Mouse (Mus musculus): ENCODE results near the gene Tldc2. TPM values are rescaled to one million over a fixed set of nuclear protein-coding genes. Genes with fewer than 3 reads are reported as not detected.

The Tldc2 gene
- polyA plus RNA-seq, 1 experiment = not detected

DNA sequence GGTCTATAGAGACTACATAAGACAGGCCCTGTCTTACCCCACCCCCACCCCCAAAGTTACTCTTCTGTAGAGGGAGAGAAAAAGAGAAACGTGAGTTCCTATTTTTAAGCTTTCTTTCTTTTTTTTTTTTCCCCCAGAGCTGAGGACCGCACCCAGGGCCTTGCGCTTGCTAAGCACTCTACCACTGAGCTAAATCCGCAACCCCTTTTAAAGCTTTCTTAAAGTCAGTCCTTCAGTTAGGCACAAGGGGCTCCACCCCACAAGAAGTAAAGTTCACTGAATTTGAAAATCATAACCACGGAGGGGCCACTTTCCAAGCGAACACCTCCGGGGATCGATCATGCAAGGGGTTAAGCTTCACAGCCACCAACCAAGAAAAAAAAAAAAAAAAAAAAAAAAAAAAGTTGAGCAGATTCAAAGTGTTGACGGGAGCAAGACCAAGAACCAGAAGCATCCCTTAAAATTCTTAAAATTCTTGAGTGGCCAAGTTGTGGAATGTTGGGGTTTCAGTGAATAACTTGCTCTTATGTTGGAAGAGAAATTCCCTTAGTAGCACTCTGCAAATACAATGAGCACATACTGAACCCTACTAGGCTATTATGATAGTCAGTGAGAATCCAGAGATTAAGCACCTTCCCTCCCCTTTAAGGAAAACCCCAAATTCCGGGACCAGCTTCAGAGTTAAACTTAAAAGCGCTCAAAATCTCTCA lies 47.1 kb downstream of the Tldc2 start:
- Histone ChIP-seq H3K36me3 (ENCODE audit: control insufficient read depth, insufficient read depth, low read length) (no peaks in the 10 kb centered on the region), H3K27ac (ENCODE audit: control insufficient read depth, insufficient read depth, low read length) (peak overlapping the region; percentile 32; the same call in 1 of the 2 replicates), H3K27me3 (ENCODE audit: control insufficient read depth, insufficient read depth, low read length) (no peaks in the 10 kb centered on the region; the same call in 1 of the 2 replicates), H3K4me1 (replicated peaks; ENCODE audit: control insufficient read depth, insufficient read depth, low read length) (peaks cover 5% of the 10 kb centered on the region), H3K4me3 (ENCODE audit: control insufficient read depth, insufficient read depth, low read length) (peak overlapping the region; percentile 44)
- WGBS = 3% methylated on average over 11 of the region's 11 CpGs
- DNase-seq = no peak
- no peak for TF ChIP-seq POLR2A (IDR thresholded peaks at IDR 0.05; ENCODE audit: control insufficient read depth, extremely low read depth, insufficient read depth, low read length, poor library complexity)
- no peak for TF ChIP-seq CTCF (IDR thresholded peaks at IDR 0.05; ENCODE audit: borderline replicate concordance, control insufficient read depth, extremely low read depth, insufficient read depth, low read length, poor library complexity)

DNA sequence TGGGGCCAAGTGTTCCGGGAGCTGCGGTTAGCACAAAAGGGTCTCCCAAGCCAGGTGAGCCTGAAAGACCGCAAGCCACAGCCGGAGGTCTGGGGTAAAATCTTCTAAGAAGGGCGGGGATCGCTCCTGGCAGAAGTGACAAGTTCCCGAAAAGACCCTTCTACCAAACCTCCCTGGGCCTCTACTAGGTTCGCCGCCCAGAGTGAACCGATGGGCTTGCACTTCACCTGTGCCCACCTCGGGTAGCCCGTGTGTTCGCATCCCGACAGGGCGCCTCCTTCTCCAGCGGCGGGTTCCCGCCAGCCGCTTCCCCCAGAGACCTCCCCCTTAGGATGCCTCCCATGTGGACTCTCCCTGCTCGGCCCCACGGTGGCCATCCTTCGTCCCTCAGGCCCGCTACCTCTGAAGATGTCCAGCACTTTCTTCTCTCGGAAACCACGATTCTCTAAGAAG lies 47.6 kb downstream of the Tldc2 start:
- DNase-seq = peak; percentile 31
- under 1% methylated on average over 25 of the region's 25 CpGs for WGBS
- TF ChIP-seq CTCF (IDR thresholded peaks at IDR 0.05; ENCODE audit: borderline replicate concordance, control insufficient read depth, extremely low read depth, insufficient read depth, low read length, poor library complexity) (no peak), POLR2A (IDR thresholded peaks at IDR 0.05; ENCODE audit: control insufficient read depth, extremely low read depth, insufficient read depth, low read length, poor library complexity) (no peak)

DNA sequence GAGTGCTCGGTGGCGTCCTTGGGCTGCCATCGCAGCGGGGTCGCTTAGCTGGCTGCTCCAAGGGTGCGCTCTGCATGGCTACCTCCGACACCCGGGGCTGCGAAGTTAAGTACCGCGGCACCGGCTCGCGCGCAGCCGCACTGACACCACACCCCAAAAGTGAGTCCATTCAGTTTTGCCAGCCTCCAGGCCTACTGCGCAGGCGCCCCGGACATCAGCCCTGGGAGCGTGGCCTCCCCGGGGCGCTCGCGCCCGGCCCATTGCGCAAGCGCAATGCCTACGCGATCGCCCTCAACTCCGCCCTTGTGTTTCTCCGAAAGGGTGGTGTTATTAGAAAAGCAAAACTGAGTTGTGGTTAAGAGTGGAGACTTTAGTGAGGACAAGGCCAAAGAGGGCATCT lies 48.2 kb downstream of the Tldc2 start, which contains the start of gene Samhd1:
Gene Samhd1, minus strand, starts transcription at position 252 of the 400 bp plus-strand sequence.
- peak within 1 kb of the TSS; percentile 32; the same call in 1 of the 2 replicates for H3K27ac ChIP-seq (ENCODE audit: control insufficient read depth, insufficient read depth, low read length)
- under 1% methylated on average over 32 of the region's 32 CpGs for WGBS
- DNase-seq = peak; percentile 66
- peaks cover 5% of the 10 kb centered on the region for H3K4me1 ChIP-seq (replicated peaks; ENCODE audit: control insufficient read depth, insufficient read depth, low read length)
- H3K27me3 ChIP-seq (ENCODE audit: control insufficient read depth, insufficient read depth, low read length) = no peaks in the 10 kb centered on the region; the same call in 1 of the 2 replicates
- TF ChIP-seq POLR2A (IDR thresholded peaks at IDR 0.05; ENCODE audit: control insufficient read depth, extremely low read depth, insufficient read depth, low read length, poor library complexity) (0 out of 2 replicates have a peak, but pooled peaks have one; percentile 26), CTCF (IDR thresholded peaks at IDR 0.05; ENCODE audit: borderline replicate concordance, control insufficient read depth, extremely low read depth, insufficient read depth, low read length, poor library complexity) (no peak)
- H3K36me3 ChIP-seq (ENCODE audit: control insufficient read depth, insufficient read depth, low read length) = no peaks in the 10 kb centered on the region
- H3K4me3 ChIP-seq (ENCODE audit: control insufficient read depth, insufficient read depth, low read length) = peak within 1 kb of the TSS; percentile 44

More for the DNA sequence above, 47.6 kb downstream of the Tldc2 start:
- peak overlapping the region; percentile 32; the same call in 1 of the 2 replicates for H3K27ac ChIP-seq (ENCODE audit: control insufficient read depth, insufficient read depth, low read length)
- no peaks in the 10 kb centered on the region; the same call in 1 of the 2 replicates for H3K27me3 ChIP-seq (ENCODE audit: control insufficient read depth, insufficient read depth, low read length)
- H3K4me1 ChIP-seq (replicated peaks; ENCODE audit: control insufficient read depth, insufficient read depth, low read length) = peaks cover 5% of the 10 kb centered on the region
- H3K36me3 ChIP-seq (ENCODE audit: control insufficient read depth, insufficient read depth, low read length) = no peaks in the 10 kb centered on the region
- peak overlapping the region; percentile 44 for H3K4me3 ChIP-seq (ENCODE audit: control insufficient read depth, insufficient read depth, low read length)

DNA sequence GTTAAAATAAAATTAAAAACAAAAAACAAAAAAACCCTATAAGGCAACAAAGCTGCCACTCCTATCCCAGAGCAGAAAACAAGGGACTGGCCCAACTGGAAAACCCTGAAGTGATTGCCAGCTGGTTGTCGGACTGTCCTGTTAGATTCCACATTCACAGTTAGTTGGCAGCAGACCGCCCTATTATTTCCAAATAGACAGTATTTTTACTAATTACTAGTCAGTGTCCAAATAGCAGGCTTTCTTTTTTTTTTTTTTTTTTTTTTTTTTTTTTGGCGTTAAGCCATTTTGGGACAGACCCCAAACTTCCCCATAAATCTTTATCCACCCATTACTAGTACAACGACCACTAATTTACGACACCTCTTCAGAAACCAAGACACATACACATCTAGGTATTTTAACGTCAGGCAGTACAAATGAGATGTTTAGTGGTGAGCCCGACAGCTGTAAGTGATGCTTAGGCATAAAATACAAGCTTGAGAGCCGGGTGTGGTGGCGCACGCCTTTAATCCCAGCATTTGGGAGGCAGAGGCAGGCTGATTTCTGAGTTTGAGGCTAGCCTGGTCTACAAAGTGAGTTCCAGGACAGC lies 48.8 kb downstream of the Tldc2 start:
- Histone ChIP-seq H3K4me1 (replicated peaks; ENCODE audit: control insufficient read depth, insufficient read depth, low read length) (peaks cover 5% of the 10 kb centered on the region), H3K4me3 (ENCODE audit: control insufficient read depth, insufficient read depth, low read length) (no peak overlapping the region)
- WGBS = 82% methylated on average over 10 of the region's 10 CpGs

DNA sequence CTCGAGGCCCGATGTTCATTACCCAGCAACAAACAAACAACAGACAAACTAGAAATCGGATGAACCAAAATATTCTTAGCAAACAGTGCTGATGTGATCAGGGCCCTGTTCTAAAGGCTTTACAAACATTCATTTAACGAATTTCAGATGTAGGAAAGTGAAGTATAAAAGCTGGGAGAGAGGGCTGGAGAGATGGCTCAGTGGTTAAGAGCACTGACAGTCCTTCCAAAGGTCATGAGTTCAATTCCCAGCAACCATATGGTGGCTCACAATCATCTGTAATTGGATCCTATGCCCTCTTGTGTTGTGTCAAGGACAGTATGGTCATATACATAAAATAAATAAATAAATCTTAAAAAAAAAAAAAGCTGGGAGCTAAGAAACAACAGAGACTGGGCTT lies 49.3 kb downstream of the Tldc2 start:
- H3K27ac ChIP-seq (ENCODE audit: control insufficient read depth, insufficient read depth, low read length) = no peak overlapping the region
- H3K27me3 ChIP-seq (ENCODE audit: control insufficient read depth, insufficient read depth, low read length) = no peaks in the 10 kb centered on the region; the same call in 1 of the 2 replicates
- no peak overlapping the region for H3K4me3 ChIP-seq (ENCODE audit: control insufficient read depth, insufficient read depth, low read length)
- H3K36me3 ChIP-seq (ENCODE audit: control insufficient read depth, insufficient read depth, low read length) = no peaks in the 10 kb centered on the region
- no peak for TF ChIP-seq CTCF (IDR thresholded peaks at IDR 0.05; ENCODE audit: borderline replicate concordance, control insufficient read depth, extremely low read depth, insufficient read depth, low read length, poor library complexity)
- no peak for TF ChIP-seq POLR2A (IDR thresholded peaks at IDR 0.05; ENCODE audit: control insufficient read depth, extremely low read depth, insufficient read depth, low read length, poor library complexity)
- H3K4me1 ChIP-seq (replicated peaks; ENCODE audit: control insufficient read depth, insufficient read depth, low read length) = peaks cover 3% of the 10 kb centered on the region; the same call in 1 of the 2 replicates
- 94% methylated on average over 4 of the region's 4 CpGs for WGBS
- DNase-seq = no peak

More for the DNA sequence above, 48.8 kb downstream of the Tldc2 start:
- no peaks in the 10 kb centered on the region; the same call in 1 of the 2 replicates for H3K27me3 ChIP-seq (ENCODE audit: control insufficient read depth, insufficient read depth, low read length)
- H3K27ac ChIP-seq (ENCODE audit: control insufficient read depth, insufficient read depth, low read length) = no peak overlapping the region
- H3K36me3 ChIP-seq (ENCODE audit: control insufficient read depth, insufficient read depth, low read length) = no peaks in the 10 kb centered on the region
- no peak for TF ChIP-seq POLR2A (IDR thresholded peaks at IDR 0.05; ENCODE audit: control insufficient read depth, extremely low read depth, insufficient read depth, low read length, poor library complexity)
- no peak for TF ChIP-seq CTCF (IDR thresholded peaks at IDR 0.05; ENCODE audit: borderline replicate concordance, control insufficient read depth, extremely low read depth, insufficient read depth, low read length, poor library complexity)
- DNase-seq = no peak

DNA sequence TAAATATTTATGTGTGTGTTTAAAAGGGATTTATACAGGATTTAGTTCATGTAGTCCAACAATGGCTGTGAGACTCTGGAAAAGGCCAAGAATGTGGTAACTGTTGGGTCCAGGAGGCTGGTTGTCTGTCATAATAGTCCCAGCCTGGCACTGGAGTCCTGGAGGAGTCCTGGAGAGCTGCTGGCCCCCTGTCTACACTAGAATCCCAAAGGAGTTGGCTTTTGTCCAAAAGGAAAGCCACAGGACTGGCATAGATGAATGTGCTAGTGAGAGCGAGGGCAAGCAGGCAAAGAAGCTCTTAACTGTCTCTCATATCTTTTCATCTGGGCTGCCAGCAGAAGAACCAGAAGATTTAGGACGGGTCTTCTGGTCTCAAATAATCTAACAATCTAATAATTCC lies 49.8 kb downstream of the Tldc2 start:
- Histone ChIP-seq H3K4me3 (ENCODE audit: control insufficient read depth, insufficient read depth, low read length) (no peak overlapping the region), H3K36me3 (ENCODE audit: control insufficient read depth, insufficient read depth, low read length) (no peaks in the 10 kb centered on the region), H3K27ac (ENCODE audit: control insufficient read depth, insufficient read depth, low read length) (no peak overlapping the region), H3K27me3 (ENCODE audit: control insufficient read depth, insufficient read depth, low read length) (no peaks in the 10 kb centered on the region; the same call in 1 of the 2 replicates), H3K4me1 (replicated peaks; ENCODE audit: control insufficient read depth, insufficient read depth, low read length) (peaks cover 3% of the 10 kb centered on the region; the same call in 1 of the 2 replicates)
- TF ChIP-seq POLR2A (IDR thresholded peaks at IDR 0.05; ENCODE audit: control insufficient read depth, extremely low read depth, insufficient read depth, low read length, poor library complexity) (no peak), CTCF (IDR thresholded peaks at IDR 0.05; ENCODE audit: borderline replicate concordance, control insufficient read depth, extremely low read depth, insufficient read depth, low read length, poor library complexity) (no peak)
- WGBS = 79% methylated on average over 2 of the region's 2 CpGs
- DNase-seq = no peak
